Mouse (Mus musculus): ENCODE measurements at regions not wholly inside any gene's neighbourhood (a gene's known extent, or its start where the extent isn't known, plus 50 kb on each side); places are given as distances from the start of the nearest gene placed in this dataset.

DNA sequence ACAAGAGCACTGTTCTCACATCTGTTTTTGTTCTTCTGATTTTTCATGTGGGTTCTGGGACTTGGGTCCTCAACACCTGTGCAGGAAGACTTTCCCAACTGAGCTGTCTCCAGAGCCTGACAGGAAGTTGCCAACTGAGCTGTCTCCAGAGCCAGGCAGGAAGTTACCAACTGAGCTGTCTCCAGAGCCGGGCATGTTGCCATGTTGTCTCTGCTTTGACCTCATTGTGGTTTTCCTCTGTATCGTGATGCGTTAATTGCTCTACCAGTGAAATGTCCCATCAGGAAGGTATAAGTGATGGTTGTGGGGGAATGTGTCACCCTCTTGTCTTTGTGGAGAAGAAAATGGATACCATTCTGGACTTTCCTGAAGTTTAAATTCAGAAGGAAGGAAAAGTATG lies 54.4 kb upstream of the Olfm4 start:
- Histone ChIP-seq H3K27me3 (ENCODE audit: insufficient read depth, low read length) (no peaks in the 10 kb centered on the region), H3K27ac (ENCODE audit: low read depth, low read length) (no peak overlapping the region), H3K4me1 (ENCODE audit: insufficient read depth) (no peaks in the 10 kb centered on the region), H3K4me2 (ENCODE audit: low read depth) (no peak overlapping the region), H3K9ac (no peak overlapping the region), H3K4me3 (ENCODE audit: low read depth, low read length) (no peak overlapping the region), H3K36me3 (ENCODE audit: insufficient read depth) (no peaks in the 10 kb centered on the region), H3K9me3 (ENCODE audit: low read length) (no peaks in the 10 kb centered on the region)
- DNase-seq (no peak), ATAC-seq (no peak)
- WGBS, result 77% methylated on average over 3 of the region's 3 CpGs
- TF ChIP-seq CTCF (IDR thresholded peaks at IDR 0.05; ENCODE audit: low read depth), result no peak

DNA sequence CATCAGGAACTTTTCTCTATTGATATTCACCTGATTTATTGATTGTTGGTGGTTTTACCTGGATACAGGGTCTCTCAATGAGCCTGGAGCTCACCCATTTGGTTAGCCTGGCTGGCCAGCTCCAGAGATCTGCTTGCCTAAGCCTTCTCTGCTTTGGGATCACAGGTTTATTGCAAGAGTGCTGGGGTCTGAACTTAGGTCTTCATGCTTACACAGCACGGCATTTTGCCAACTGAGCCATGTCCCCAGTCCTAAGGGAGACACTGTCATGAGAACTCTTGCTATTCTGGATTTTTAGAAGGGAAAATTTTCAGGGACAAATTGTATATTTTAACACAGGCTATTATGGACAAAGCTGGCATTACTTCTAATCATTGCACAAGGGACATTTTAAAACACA lies 56.7 kb upstream of the Olfm4 start:
- Histone ChIP-seq H3K4me2 (ENCODE audit: low read depth) (no peak overlapping the region), H3K4me3 (ENCODE audit: low read depth, low read length) (no peak overlapping the region), H3K4me1 (ENCODE audit: insufficient read depth) (no peaks in the 10 kb centered on the region), H3K9ac (no peak overlapping the region), H3K36me3 (ENCODE audit: insufficient read depth) (no peaks in the 10 kb centered on the region), H3K9me3 (ENCODE audit: low read length) (no peaks in the 10 kb centered on the region), H3K27me3 (ENCODE audit: insufficient read depth, low read length) (no peaks in the 10 kb centered on the region), H3K27ac (ENCODE audit: low read depth, low read length) (no peak overlapping the region)
- ATAC-seq (no peak), DNase-seq (no peak)
- WGBS, result 76% methylated on average over 1 of the region's 1 CpGs
- TF ChIP-seq CTCF (IDR thresholded peaks at IDR 0.05; ENCODE audit: low read depth), result no peak

DNA sequence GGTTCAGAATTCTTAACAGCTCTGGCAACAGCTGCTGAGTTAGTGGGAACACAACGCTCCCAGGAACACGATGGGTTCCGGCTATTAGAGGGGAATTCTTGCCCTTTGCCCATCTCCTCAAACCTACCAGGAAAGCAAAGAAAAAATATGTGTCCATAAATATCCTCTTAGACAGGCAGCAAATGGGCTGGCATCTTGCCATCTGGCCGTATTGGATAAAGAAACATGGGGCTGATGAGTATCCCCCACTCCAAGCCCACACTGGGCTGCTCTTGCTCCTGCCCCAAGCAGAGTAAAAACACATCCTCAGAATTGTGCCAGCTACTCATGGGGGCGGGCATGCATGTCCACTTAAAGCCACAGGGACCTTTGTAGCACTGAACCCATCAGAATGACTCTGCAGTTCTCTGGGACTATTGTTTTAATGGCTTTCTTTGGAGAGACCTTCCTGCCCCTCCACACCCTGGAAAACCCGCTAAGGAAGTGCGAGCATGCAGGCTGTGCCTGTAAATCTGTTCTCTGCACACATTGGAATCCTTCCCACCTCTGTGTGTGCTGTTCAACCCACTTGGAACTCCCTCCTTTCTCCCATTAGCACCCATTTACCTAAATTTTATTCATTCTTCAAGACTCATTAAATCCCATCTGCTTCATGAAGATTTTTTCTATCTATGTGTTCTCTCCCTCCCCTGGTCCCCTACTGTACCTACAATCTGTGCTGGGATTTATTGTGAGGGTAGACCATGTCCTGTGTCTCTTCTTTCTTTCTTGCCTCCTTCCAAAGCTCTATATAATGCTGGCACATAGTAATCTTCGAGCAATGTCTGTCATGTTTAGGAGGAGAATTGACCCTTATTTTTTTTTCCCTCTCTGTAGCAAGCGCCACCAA lies 66.7 kb upstream of the Olfm4 start:
- H3K4me3 ChIP-seq (ENCODE audit: low read depth, low read length), result no peak overlapping the region
- H3K4me1 ChIP-seq (ENCODE audit: insufficient read depth), result peaks cover 7% of the 10 kb centered on the region; the same call in 1 of the 2 replicates
- no peak overlapping the region for H3K9ac ChIP-seq
- no peaks in the 10 kb centered on the region for H3K36me3 ChIP-seq (ENCODE audit: insufficient read depth)
- ATAC-seq (peak; percentile 89), DNase-seq (peak; percentile 78)
- no peaks in the 10 kb centered on the region for H3K27me3 ChIP-seq (ENCODE audit: insufficient read depth, low read length)
- no peaks in the 10 kb centered on the region for H3K9me3 ChIP-seq (ENCODE audit: low read length)
- peak overlapping the region; percentile 69 for H3K27ac ChIP-seq (ENCODE audit: low read depth, low read length)
- WGBS, result 46% methylated on average over 9 of the region's 9 CpGs
- TF ChIP-seq CTCF (IDR thresholded peaks at IDR 0.05; ENCODE audit: low read depth), result no peak
- no peak overlapping the region for H3K4me2 ChIP-seq (ENCODE audit: low read depth)

DNA sequence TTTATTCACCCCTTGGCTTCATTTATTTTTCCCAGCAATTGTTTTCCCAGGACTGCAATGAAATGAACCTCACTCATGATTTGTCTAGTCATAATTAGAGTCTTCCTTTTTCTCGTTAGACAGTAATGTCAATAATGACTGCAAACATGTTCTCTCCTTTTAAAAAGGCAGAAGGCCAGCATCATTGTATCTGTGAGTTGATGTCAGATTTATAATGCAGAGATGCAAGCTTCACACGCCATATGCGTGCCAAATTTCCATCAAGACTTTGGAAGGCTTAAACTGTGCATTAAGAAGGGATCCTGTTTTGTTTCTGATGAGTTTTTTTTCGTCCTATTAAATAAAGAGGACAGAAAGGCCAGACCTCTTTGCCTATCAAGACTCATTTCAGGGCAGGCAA lies 68.9 kb upstream of the Olfm4 start:
- 28% methylated on average over 4 of the region's 4 CpGs for WGBS
- no peaks in the 10 kb centered on the region for H3K36me3 ChIP-seq (ENCODE audit: insufficient read depth)
- H3K4me1 ChIP-seq (ENCODE audit: insufficient read depth), result peaks cover 7% of the 10 kb centered on the region; the same call in 1 of the 2 replicates
- H3K27me3 ChIP-seq (ENCODE audit: insufficient read depth, low read length), result no peaks in the 10 kb centered on the region
- no peak overlapping the region for H3K4me2 ChIP-seq (ENCODE audit: low read depth)
- ATAC-seq, result no peak; the same call in 1 of the 2 replicates
- TF ChIP-seq CTCF (IDR thresholded peaks at IDR 0.05; ENCODE audit: low read depth), result no peak
- H3K27ac ChIP-seq (ENCODE audit: low read depth, low read length), result no peak overlapping the region
- H3K9me3 ChIP-seq (ENCODE audit: low read length), result no peaks in the 10 kb centered on the region
- H3K9ac ChIP-seq, result no peak overlapping the region
- no peak overlapping the region for H3K4me3 ChIP-seq (ENCODE audit: low read depth, low read length)
- DNase-seq, result peak; percentile 51

DNA sequence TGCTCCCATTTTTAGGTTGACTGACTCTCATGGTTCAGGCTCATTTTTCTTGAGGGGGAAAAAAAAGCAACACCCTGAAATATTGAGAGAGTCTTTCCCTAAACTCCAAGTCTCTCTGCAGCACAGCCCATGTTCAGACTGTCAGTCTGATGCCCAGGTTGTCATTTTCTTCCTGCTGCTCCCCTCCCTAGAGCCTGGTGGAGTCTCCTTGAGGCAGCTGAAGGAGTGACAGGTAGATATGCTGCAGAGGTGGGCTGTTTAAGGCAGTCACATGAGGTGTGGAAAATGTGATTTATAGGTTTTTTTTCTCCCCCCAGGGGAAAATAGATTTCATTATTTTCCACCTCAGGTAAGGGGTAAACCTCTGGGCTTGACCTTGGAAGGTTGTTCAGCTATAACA lies 70.6 kb upstream of the Olfm4 start:
- DNase-seq (no peak), ATAC-seq (no peak)
- 0 out of 2 replicates have a peak, but pooled peaks have one; percentile 3 for TF ChIP-seq CTCF (IDR thresholded peaks at IDR 0.05; ENCODE audit: low read depth)
- no peak overlapping the region for H3K9ac ChIP-seq
- H3K4me2 ChIP-seq (ENCODE audit: low read depth), result no peak overlapping the region
- no peak overlapping the region for H3K27ac ChIP-seq (ENCODE audit: low read depth, low read length)
- peaks cover 7% of the 10 kb centered on the region; the same call in 1 of the 2 replicates for H3K4me1 ChIP-seq (ENCODE audit: insufficient read depth)
- H3K27me3 ChIP-seq (ENCODE audit: insufficient read depth, low read length), result no peaks in the 10 kb centered on the region
- no peaks in the 10 kb centered on the region for H3K36me3 ChIP-seq (ENCODE audit: insufficient read depth)
- H3K4me3 ChIP-seq (ENCODE audit: low read depth, low read length), result no peak overlapping the region
- no peaks in the 10 kb centered on the region for H3K9me3 ChIP-seq (ENCODE audit: low read length)

DNA sequence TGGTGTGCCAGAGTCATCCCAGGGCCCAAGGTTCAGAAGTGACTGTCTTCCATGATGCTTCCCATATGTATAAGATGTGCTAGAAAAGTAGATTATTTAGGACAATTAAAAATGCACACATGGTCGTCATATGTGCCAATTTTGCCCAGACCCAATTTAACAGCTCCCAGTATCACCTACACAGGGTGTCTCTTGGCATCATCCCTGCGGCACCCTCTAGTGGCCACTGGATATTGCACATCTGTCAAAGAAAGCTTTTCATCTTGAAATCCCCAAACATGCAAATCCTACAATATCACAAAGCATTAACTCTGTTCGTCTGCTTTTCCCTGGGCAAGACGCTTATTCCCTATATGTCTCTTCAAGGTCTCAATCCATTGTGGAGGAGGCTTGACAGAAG lies 71.3 kb upstream of the Olfm4 start:
- no peaks in the 10 kb centered on the region for H3K27me3 ChIP-seq (ENCODE audit: insufficient read depth, low read length)
- ATAC-seq (no peak), DNase-seq (peak; percentile 58)
- H3K4me2 ChIP-seq (ENCODE audit: low read depth), result no peak overlapping the region
- no peaks in the 10 kb centered on the region for H3K36me3 ChIP-seq (ENCODE audit: insufficient read depth)
- H3K27ac ChIP-seq (ENCODE audit: low read depth, low read length), result no peak overlapping the region
- peak; percentile 72 for TF ChIP-seq CTCF (IDR thresholded peaks at IDR 0.05; ENCODE audit: low read depth)
- H3K9ac ChIP-seq, result no peak overlapping the region
- no peak overlapping the region for H3K4me3 ChIP-seq (ENCODE audit: low read depth, low read length)
- peaks cover 7% of the 10 kb centered on the region; the same call in 1 of the 2 replicates for H3K4me1 ChIP-seq (ENCODE audit: insufficient read depth)
- WGBS, result 37% methylated on average over 4 of the region's 4 CpGs
- no peaks in the 10 kb centered on the region for H3K9me3 ChIP-seq (ENCODE audit: low read length)

DNA sequence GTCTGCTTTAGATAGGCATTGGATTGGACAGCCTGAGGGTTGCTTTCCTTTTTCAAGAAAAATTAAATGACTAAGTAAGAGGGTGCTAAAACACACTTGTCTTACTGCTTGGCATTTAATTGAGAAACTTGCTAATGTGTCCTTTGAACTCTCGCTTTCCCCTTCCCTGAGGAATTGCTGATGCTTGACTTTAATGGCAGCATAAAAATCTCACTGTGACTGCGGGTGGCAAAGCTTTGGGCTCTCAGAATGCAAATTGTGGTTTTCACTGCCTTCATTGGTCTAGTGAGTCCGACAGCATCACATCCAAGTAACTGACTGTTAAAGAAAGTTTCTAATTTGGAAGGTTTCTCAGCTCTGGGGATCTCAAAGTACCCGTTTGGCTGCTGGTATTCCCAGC lies 76.1 kb upstream of the Olfm4 start:
- Histone ChIP-seq H3K27me3 (ENCODE audit: insufficient read depth, low read length) (no peaks in the 10 kb centered on the region), H3K9ac (no peak overlapping the region), H3K4me3 (ENCODE audit: low read depth, low read length) (no peak overlapping the region), H3K27ac (ENCODE audit: low read depth, low read length) (no peak overlapping the region), H3K36me3 (ENCODE audit: insufficient read depth) (no peaks in the 10 kb centered on the region), H3K4me2 (ENCODE audit: low read depth) (no peak overlapping the region), H3K9me3 (ENCODE audit: low read length) (no peaks in the 10 kb centered on the region), H3K4me1 (ENCODE audit: insufficient read depth) (no peaks in the 10 kb centered on the region)
- no peak for DNase-seq
- no peak for ATAC-seq
- no peak for TF ChIP-seq CTCF (IDR thresholded peaks at IDR 0.05; ENCODE audit: low read depth)
- 52% methylated on average over 4 of the region's 4 CpGs for WGBS

All from forebrain, postnatal 0 days (tissue).